Mouse (Mus musculus): ENCODE data around the gene Yju2.

- no peak; a peak in 1 of 4 replicates for TF ChIP-seq CTCF (conservative IDR thresholded peaks at IDR 0.05 in 1 of 2, IDR thresholded peaks at IDR 0.05 in 1 of 2; ENCODE audit: low read depth in 2 of 2, low read length in 2 of 2)
- TF ChIP-seq EP300 (IDR thresholded peaks at IDR 0.05; ENCODE audit: low read length) = no peak
- no peak for TF ChIP-seq ZNF384 (IDR thresholded peaks at IDR 0.05; ENCODE audit: low read depth, low read length)
- TF ChIP-seq POLR2A (IDR thresholded peaks at IDR 0.05; ENCODE audit: low read depth, low read length) = peak; percentile 54; the same call in 1 of the 2 replicates
- no peak for TF ChIP-seq RCOR1 (conservative IDR thresholded peaks at IDR 0.05; ENCODE audit: low read depth, low read length)
- TF ChIP-seq POLR2AphosphoS2 (IDR thresholded peaks at IDR 0.05; ENCODE audit: low read depth, low read length) = no peak
- no peak for TF ChIP-seq USF2 (conservative IDR thresholded peaks at IDR 0.05; ENCODE audit: low read depth, low read length)
- no peak for TF ChIP-seq MAX (IDR thresholded peaks at IDR 0.05; ENCODE audit: low read length)
- TF ChIP-seq ZC3H11A (IDR thresholded peaks at IDR 0.05; ENCODE audit: low read depth, low read length) = no peak
- TF ChIP-seq MXI1 (IDR thresholded peaks at IDR 0.05; ENCODE audit: low read depth, low read length) = 0 out of 2 replicates have a peak, but pooled peaks have one; percentile 17
- no peak for TF ChIP-seq CHD1 (IDR thresholded peaks at IDR 0.05; ENCODE audit: low read depth, low read length)
- no peak for TF ChIP-seq SMC3 (IDR thresholded peaks at IDR 0.05; ENCODE audit: low read depth, low read length)
- TF ChIP-seq BHLHE40 (IDR thresholded peaks at IDR 0.05; ENCODE audit: low read depth, low read length) = no peak
- no peak for TF ChIP-seq UBTF (IDR thresholded peaks at IDR 0.05; ENCODE audit: low read depth, low read length)
These were observed 27.1 kb upstream of the Yju2 start for GRCm38 (mm10) chr17:55931553-55932502.
